24 mouse cellular contexts compared by ENCODE assay signal in genomic region chr14:105253304-105253703, GRCm38 (mm10). TPM values are rescaled to one million over a fixed set of nuclear protein-coding genes. Genes with fewer than 3 reads are reported as not detected.
A peak's percentile ranks its signal among the peaks of the same experiment; 100 is the strongest.
DNase-seq lines count a peak whose midpoint lies in the region; ATAC-seq lines count a peak whose summit lies in the region.
"Had no signal": no experiment of that assay in that cellular context is flagged by ENCODE, and none has a peak within 500 bp of the region (broad histone marks: within the 10 kb centered on the region; RNA-seq: fewer than 3 reads in every experiment).

No protein-coding gene starts in this region.

- H3K9me3 ChIP-seq in hindbrain, embryonic 10.5 days, result no peaks in the 10 kb centered on the region
- no peaks in the 10 kb centered on the region for H3K9me3 ChIP-seq in hindbrain, embryonic 12.5 days (replicated peaks)
- H3K9me3 ChIP-seq in midbrain, embryonic 12.5 days, result no peaks in the 10 kb centered on the region
- no peaks in the 10 kb centered on the region for H3K9me3 ChIP-seq in midbrain, embryonic 13.5 days
- H3K9me3 ChIP-seq: embryonic facial prominence, embryonic 15.5 days; heart, embryonic 13.5 days; hindbrain, embryonic 15.5 days; liver, embryonic 15.5 days had no signal

- H3K4me2 ChIP-seq in hindbrain, embryonic 12.5 days (replicated peaks), result no peak overlapping the region
- no peak overlapping the region for H3K4me2 ChIP-seq in midbrain, embryonic 12.5 days (replicated peaks)
- H3K4me2 ChIP-seq in midbrain, embryonic 13.5 days (replicated peaks), result no peak overlapping the region
- H3K4me2 ChIP-seq: embryonic facial prominence, embryonic 15.5 days; heart, embryonic 13.5 days; hindbrain, embryonic 15.5 days; liver, embryonic 15.5 days had no signal

- peak; percentile 26 for DNase-seq in hindbrain, embryonic 10.5 days (ENCODE audit: low spot score)
- peak; percentile 43 for DNase-seq in forelimb bud, embryonic 11.5 days (ENCODE audit: low read depth, low spot score)
- DNase-seq in mesoderm, embryonic 11.5 days (ENCODE audit: low read depth, low spot score), result peak; percentile 41
- no peak for DNase-seq in heart, postnatal 14 days
- no peak for DNase-seq in thymus, adult 18-20 months
- DNase-seq: adrenal gland, postnatal 25 days; cerebellum, adult 9-11 months; gastrocnemius, postnatal 14 days; heart, adult 11 months; kidney, adult 11 months; kidney, postnatal 4 days; midbrain, embryonic 14.5 days; thymus, postnatal 14 days had no signal

- no peak overlapping the region for H3K27ac ChIP-seq in hindbrain, embryonic 10.5 days
- no peak overlapping the region for H3K27ac ChIP-seq in hindbrain, embryonic 12.5 days
- no peak overlapping the region for H3K27ac ChIP-seq in midbrain, embryonic 12.5 days (replicated peaks)
- H3K27ac ChIP-seq in midbrain, embryonic 13.5 days, result no peak overlapping the region
- H3K27ac ChIP-seq: embryonic facial prominence, embryonic 15.5 days; heart, embryonic 13.5 days; hindbrain, embryonic 15.5 days; liver, embryonic 15.5 days; macrophage had no signal

- ATAC-seq in hindbrain, embryonic 12.5 days (ENCODE audit: low FRiP score), result no peak
- peak; percentile 32; the same call in 1 of the 2 replicates for ATAC-seq in midbrain, embryonic 12.5 days (ENCODE audit: low FRiP score, low read depth)
- no peak for ATAC-seq in midbrain, embryonic 13.5 days
- ATAC-seq: forebrain, embryonic 16.5 days; lung, postnatal 0 days had no signal

- peaks cover 11% of the 10 kb centered on the region for H3K4me1 ChIP-seq in hindbrain, embryonic 10.5 days (replicated peaks)
- no peaks in the 10 kb centered on the region for H3K4me1 ChIP-seq in hindbrain, embryonic 12.5 days
- 0 out of 2 replicates have a peak, but pooled peaks cover 4% of the 10 kb centered on the region for H3K4me1 ChIP-seq in midbrain, embryonic 12.5 days
- 0 out of 2 replicates have a peak, but pooled peaks cover 3% of the 10 kb centered on the region for H3K4me1 ChIP-seq in midbrain, embryonic 13.5 days (replicated peaks)
- H3K4me1 ChIP-seq: embryonic facial prominence, embryonic 15.5 days; heart, embryonic 13.5 days; hindbrain, embryonic 15.5 days had no signal

- no peak overlapping the region for H3K9ac ChIP-seq in hindbrain, embryonic 12.5 days
- H3K9ac ChIP-seq in midbrain, embryonic 12.5 days (replicated peaks), result no peak overlapping the region
- H3K9ac ChIP-seq in midbrain, embryonic 13.5 days (replicated peaks), result no peak overlapping the region
- H3K9ac ChIP-seq: embryonic facial prominence, embryonic 15.5 days; heart, embryonic 13.5 days; hindbrain, embryonic 15.5 days; liver, embryonic 15.5 days had no signal

- H3K36me3 ChIP-seq in hindbrain, embryonic 10.5 days, result no peaks in the 10 kb centered on the region
- H3K36me3 ChIP-seq in hindbrain, embryonic 12.5 days, result no peaks in the 10 kb centered on the region
- no peaks in the 10 kb centered on the region for H3K36me3 ChIP-seq in midbrain, embryonic 12.5 days
- no peaks in the 10 kb centered on the region for H3K36me3 ChIP-seq in midbrain, embryonic 13.5 days
- H3K36me3 ChIP-seq: embryonic facial prominence, embryonic 15.5 days; heart, embryonic 13.5 days; hindbrain, embryonic 15.5 days; liver, embryonic 15.5 days had no signal

- H3K27me3 ChIP-seq in hindbrain, embryonic 10.5 days (ENCODE audit: insufficient read depth, poor library complexity, severe bottlenecking), result 0 out of 2 replicates have a peak, but pooled peaks cover 4% of the 10 kb centered on the region
- no peaks in the 10 kb centered on the region for H3K27me3 ChIP-seq in hindbrain, embryonic 12.5 days
- H3K27me3 ChIP-seq in midbrain, embryonic 12.5 days, result no peaks in the 10 kb centered on the region
- no peaks in the 10 kb centered on the region; the same call in 1 of the 2 replicates for H3K27me3 ChIP-seq in midbrain, embryonic 13.5 days
- H3K27me3 ChIP-seq: embryonic facial prominence, embryonic 15.5 days; heart, embryonic 13.5 days; hindbrain, embryonic 15.5 days; liver, embryonic 15.5 days had no signal

- no peak overlapping the region for H3K4me3 ChIP-seq in hindbrain, embryonic 10.5 days
- no peak overlapping the region for H3K4me3 ChIP-seq in hindbrain, embryonic 12.5 days
- no peak overlapping the region for H3K4me3 ChIP-seq in midbrain, embryonic 12.5 days
- no peak overlapping the region for H3K4me3 ChIP-seq in midbrain, embryonic 13.5 days (replicated peaks)
- H3K4me3 ChIP-seq: embryonic facial prominence, embryonic 15.5 days; heart, embryonic 13.5 days; hindbrain, embryonic 15.5 days; liver, embryonic 15.5 days; myocyte had no signal

- 37% methylated on average over 7 of the region's 7 CpGs for WGBS in hindbrain, embryonic 10.5 days
- WGBS in hindbrain, embryonic 12.5 days, result 26% methylated on average over 7 of the region's 7 CpGs
- WGBS in midbrain, embryonic 12.5 days, result 45% methylated on average over 7 of the region's 7 CpGs
- WGBS in midbrain, embryonic 13.5 days, result 34% methylated on average over 7 of the region's 7 CpGs

- intact Hi-C loops in heart, postnatal 14 days (cut with DNase I), result no loop called here

RNA-seq across cellular contexts. Expression of gene Ndfip2, which starts 5.1 kb away (rescaled TPM):
- polyA plus RNA-seq in hindbrain, embryonic 10.5 days (2016; fragmentation: Nextera tagmentation; extraction: Ambion mirVana), result 48.4 and 58.9 TPM in 2 replicates
- polyA plus RNA-seq in hindbrain, embryonic 12.5 days (2016; fragmentation: Nextera tagmentation; extraction: Ambion mirVana), result 83.0 and 83.3 TPM in 2 replicates
- 75.3 and 76.0 TPM in 2 replicates for polyA plus RNA-seq in midbrain, embryonic 12.5 days (2016; fragmentation: Nextera tagmentation; extraction: Ambion mirVana)
- 85.1 and 91.7 TPM in 2 replicates for polyA plus RNA-seq in midbrain, embryonic 13.5 days (2015; fragmentation: Nextera tagmentation; extraction: Ambion mirVana)
- 10 to 100 TPM; 20.9 to 21.8 TPM for total RNA-seq in heart, postnatal 14 days (2021)

Comparison
In these comparisons a context has a peak if more than half of its experiments do, and no peak if none do; other contexts are left out.
1. DNase-seq: peak in hindbrain, embryonic 10.5 days (single experiment), forelimb bud, embryonic 11.5 days (single experiment) and mesoderm, embryonic 11.5 days (single experiment); none in heart, postnatal 14 days (0 of 2) and thymus, adult 18-20 months (0 of 2).